Mouse (Mus musculus) lung, postnatal 36 days (tissue): ENCODE results near the gene Rin2.

ENCODE experiments used
- DNase-seq: peaks from one replicate; pipeline ENCODE4 v3.0.0; 2022; ENCODE audit warnings: mixed read lengths

Gene Rin2

GRCm38 (mm10) chr2:145831949-145832835 lies 157.2 kb downstream of the Rin2 start:
- DNase-seq, result peak; percentile 85

- DNase-seq, result no peak
Observed at GRCm38 (mm10) chr2:145832836-145833221, 157.8 kb downstream of the Rin2 start.

- DNase-seq, result no peak
Observed at GRCm38 (mm10) chr2:145833341-145833740, 158.3 kb downstream of the Rin2 start.

- DNase-seq, result no peak
Observed at GRCm38 (mm10) chr2:145835920-145836319, 160.9 kb downstream of the Rin2 start.

GRCm38 (mm10) chr2:145838675-145839074 lies 163.7 kb downstream of the Rin2 start:
- DNase-seq, result no peak

GRCm38 (mm10) chr2:145839565-145840315 lies 164.7 kb downstream of the Rin2 start:
- DNase-seq, result no peak

- DNase-seq, result no peak
Observed at GRCm38 (mm10) chr2:145840320-145840719, 165.3 kb downstream of the Rin2 start.

- no peak for DNase-seq
Observed at GRCm38 (mm10) chr2:145840910-145841870, 166.2 kb downstream of the Rin2 start.

- no peak for DNase-seq
Observed at GRCm38 (mm10) chr2:145843322-145843721, 168.3 kb downstream of the Rin2 start.

GRCm38 (mm10) chr2:145846595-145846994 lies 171.6 kb downstream of the Rin2 start:
- no peak for DNase-seq

GRCm38 (mm10) chr2:145849170-145849905 lies 174.3 kb downstream of the Rin2 start:
- DNase-seq, result no peak

- DNase-seq, result no peak
Observed at GRCm38 (mm10) chr2:145850779-145851178, 175.8 kb downstream of the Rin2 start.

- DNase-seq, result peak; percentile 60
Observed at GRCm38 (mm10) chr2:145855831-145856230, 180.8 kb downstream of the Rin2 start.

GRCm38 (mm10) chr2:145857864-145858263 lies 182.8 kb downstream of the Rin2 start:
- DNase-seq, result no peak

- peak; percentile 88 for DNase-seq
Observed at GRCm38 (mm10) chr2:145859442-145859931, 184.5 kb downstream of the Rin2 start.

GRCm38 (mm10) chr2:145859932-145860801 lies 185.2 kb downstream of the Rin2 start:
- peak; percentile 92 for DNase-seq

- peak; percentile 70 for DNase-seq
Observed at GRCm38 (mm10) chr2:145861193-145862123, 186.4 kb downstream of the Rin2 start.

GRCm38 (mm10) chr2:145862206-145862817 lies 187.3 kb downstream of the Rin2 start:
- DNase-seq, result peak; percentile 81

GRCm38 (mm10) chr2:145865344-145865743 lies 190.3 kb downstream of the Rin2 start:
- DNase-seq, result no peak
